Mouse (Mus musculus) MEL (cell line): ENCODE measurements around the gene Pnpla1. TPM values are rescaled to one million over a fixed set of nuclear protein-coding genes. Genes with fewer than 3 reads are reported as not detected.
A peak's percentile ranks its signal among the peaks of the same experiment; 100 is the strongest.

Experiments
- DNase-seq: peaks from one replicate; pipeline ENCODE4 v3.0.0; 2011; ENCODE audit warnings: low read depth, low spot score
- H3K27ac ChIP-seq: 2 replicates; pipeline ENCODE4 v1.5.1; 2012; ENCODE audit warnings: low read depth, mild to moderate bottlenecking, control low read depth, low read length, moderate library complexity; ENCODE audit not compliant: control insufficient read depth
- H3K27me3 ChIP-seq, 2 experiments: fragments of 150-350 bp in 1 of 2; sonication (generic) in 1 of 2; 2 replicates each; pipeline ENCODE4 v1.6.1; 2012; ENCODE audit warnings: low read length in 2 of 2, mild to moderate bottlenecking in 2 of 2, improper control_type of control experiment in 1 of 2, moderate library complexity in 1 of 2; ENCODE audit not compliant: insufficient read depth in 2 of 2, control insufficient read depth in 1 of 2
- H3K36me3 ChIP-seq, 2 experiments: 2 replicates each; pipeline ENCODE4 v1.6.1; 2012 to 2014; ENCODE audit warnings: low read length in 2 of 2, improper control_type of control experiment in 1 of 2, inconsistent platforms in 1 of 2, mild to moderate bottlenecking in 1 of 2; ENCODE audit not compliant: insufficient read depth in 2 of 2, control insufficient read depth in 1 of 2
- H3K4me1 ChIP-seq, 2 experiments: fragments of 150-350 bp in 1 of 2; sonication (generic) in 1 of 2; 2 replicates each; pipeline ENCODE4 v1.6.1; 2012; ENCODE audit warnings: low read length in 2 of 2, improper control_type of control experiment in 1 of 2, mild to moderate bottlenecking in 1 of 2; ENCODE audit not compliant: insufficient read depth in 2 of 2, control insufficient read depth in 1 of 2
- H3K4me3 ChIP-seq, 2 experiments: fragments of 150-350 bp in 1 of 2; sonication (generic) in 1 of 2; 2 replicates each; pipeline ENCODE4 v1.5.1; 2012; ENCODE audit warnings: low read depth in 2 of 2, low read length in 2 of 2, mild to moderate bottlenecking in 2 of 2, moderate library complexity in 2 of 2, control low read depth in 1 of 2, improper control_type of control experiment in 1 of 2; ENCODE audit not compliant: control insufficient read depth in 1 of 2, insufficient read depth in 1 of 2
- H3K79me2 ChIP-seq: 2 replicates; pipeline ENCODE4 v1.6.1; 2012; ENCODE audit warnings: mild to moderate bottlenecking, low read length, moderate library complexity; ENCODE audit not compliant: control insufficient read depth, poor library complexity, insufficient read depth
- H3K9ac ChIP-seq: 2 replicates; pipeline ENCODE4 v1.6.1; 2012; ENCODE audit warnings: low read depth, mild to moderate bottlenecking, control low read depth, low read length, moderate library complexity; ENCODE audit not compliant: control insufficient read depth, poor library complexity, severe bottlenecking
- H3K9me3 ChIP-seq: fragments of 150-350 bp; sonication (generic); replicated peaks from 2 replicates; pipeline ENCODE4 v1.6.1; 2012; ENCODE audit warnings: mild to moderate bottlenecking, low read length, improper control_type of control experiment, moderate library complexity; ENCODE audit not compliant: insufficient read depth
- CTCF ChIP-seq, 3 experiments: IDR thresholded peaks in 2 of 3; conservative IDR thresholded peaks in 1 of 3; 2 replicates each; pipeline ENCODE4 v1.5.1; 2011 to 2012; ENCODE audit warnings: low read length in 3 of 3, low read depth in 2 of 3, mild to moderate bottlenecking in 2 of 3, improper control_type of control experiment in 1 of 3, inconsistent platforms in 1 of 3, mixed read lengths in 1 of 3, moderate library complexity in 1 of 3; ENCODE audit not compliant: control insufficient read depth in 1 of 3, insufficient read depth in 1 of 3, poor library complexity in 1 of 3, severe bottlenecking in 1 of 3
- E2F4 ChIP-seq: IDR thresholded peaks from 2 replicates; pipeline ENCODE4 v1.6.1; 2011; ENCODE audit warnings: low read depth, low read length, improper control_type of control experiment, borderline replicate concordance
- ELF1 ChIP-seq: IDR thresholded peaks from 2 replicates; pipeline ENCODE4 v1.6.1; 2014; ENCODE audit warnings: low read depth, mild to moderate bottlenecking, inconsistent platforms, low read length, improper control_type of control experiment, moderate library complexity
- EP300 ChIP-seq, 2 experiments: IDR thresholded peaks; 2 replicates each; pipeline ENCODE4 v1.6.1; 2011; ENCODE audit warnings: improper control_type of control experiment in 2 of 2, low read length in 2 of 2, low read depth in 1 of 2, mild to moderate bottlenecking in 1 of 2
- ETS1 ChIP-seq: IDR thresholded peaks from 2 replicates; pipeline ENCODE4 v1.6.1; 2012; ENCODE audit warnings: low read depth, mild to moderate bottlenecking, inconsistent platforms, low read length, improper control_type of control experiment, moderate library complexity
- GATA1 ChIP-seq: IDR thresholded peaks from 2 replicates; pipeline ENCODE4 v1.6.1; 2011; ENCODE audit warnings: low read depth, low read length, improper control_type of control experiment
- JUND ChIP-seq: IDR thresholded peaks from 2 replicates; pipeline ENCODE4 v1.6.1; 2011; ENCODE audit warnings: low read depth, mild to moderate bottlenecking, improper control_type of control experiment, low read length
- MAX ChIP-seq: IDR thresholded peaks from 2 replicates; pipeline ENCODE4 v1.6.1; 2011; ENCODE audit warnings: low read length, improper control_type of control experiment
- MAZ ChIP-seq: IDR thresholded peaks from 2 replicates; pipeline ENCODE4 v1.6.1; 2012; ENCODE audit warnings: low read depth, mild to moderate bottlenecking, inconsistent platforms, low read length, improper control_type of control experiment
- MXI1 ChIP-seq: IDR thresholded peaks from 2 replicates; pipeline ENCODE4 v1.6.1; 2011; ENCODE audit warnings: mild to moderate bottlenecking, low read depth, low read length, improper control_type of control experiment
- NRF1 ChIP-seq: IDR thresholded peaks from 2 replicates; pipeline ENCODE4 v1.6.1; 2014; ENCODE audit warnings: low read depth, mild to moderate bottlenecking, inconsistent platforms, low read length, improper control_type of control experiment, moderate library complexity; ENCODE audit not compliant: poor library complexity, insufficient read depth, severe bottlenecking
- SIN3A ChIP-seq: IDR thresholded peaks from 2 replicates; pipeline ENCODE4 v1.6.1; 2012; ENCODE audit warnings: low read length, improper control_type of control experiment, inconsistent platforms
- TAL1 ChIP-seq: IDR thresholded peaks from 2 replicates; pipeline ENCODE4 v1.6.1; 2012; ENCODE audit warnings: mild to moderate bottlenecking, inconsistent platforms, low read length, moderate library complexity, mixed read lengths
- TBP ChIP-seq: IDR thresholded peaks from 2 replicates; pipeline ENCODE4 v1.8.0; 2011; ENCODE audit warnings: low read depth, low read length, improper control_type of control experiment
- TCF12 ChIP-seq: IDR thresholded peaks from 2 replicates; pipeline ENCODE4 v1.6.1; 2014; ENCODE audit warnings: low read depth, mild to moderate bottlenecking, inconsistent platforms, low read length, improper control_type of control experiment, moderate library complexity
- UBTF ChIP-seq: IDR thresholded peaks from 2 replicates; pipeline ENCODE4 v1.6.1; 2012; ENCODE audit warnings: low read depth, mild to moderate bottlenecking, inconsistent platforms, low read length, improper control_type of control experiment, moderate library complexity, borderline replicate concordance; ENCODE audit not compliant: insufficient read depth
- USF2 ChIP-seq, 2 experiments: IDR thresholded peaks; 2 replicates each; pipeline ENCODE4 v1.6.1; 2011 to 2012; ENCODE audit warnings: improper control_type of control experiment in 2 of 2, low read length in 2 of 2, borderline replicate concordance in 1 of 2, inconsistent platforms in 1 of 2, low read depth in 1 of 2, mild to moderate bottlenecking in 1 of 2; ENCODE audit not compliant: insufficient read depth in 1 of 2
- ZKSCAN1 ChIP-seq: IDR thresholded peaks from 2 replicates; pipeline ENCODE4 v1.6.1; 2012; ENCODE audit warnings: low read depth, mild to moderate bottlenecking, inconsistent platforms, low read length, improper control_type of control experiment, moderate library complexity
- polyA plus RNA-seq, 2 experiments: library from polyadenylated mRNA; stranded (reverse) in 1 of 2; unstranded in 1 of 2; fragments of >175 nt in 1 of 2; fragments of >200 nt in 1 of 2; gene quantifications; 2 replicates each; pipeline versions ENCODE4 v1.2.1 to v1.2.4; 2012; ENCODE audit warnings: low replicate concordance in 2 of 2, low read depth in 1 of 2; ENCODE audit not compliant: insufficient read length in 2 of 2, insufficient read depth in 1 of 2, missing spikeins in 1 of 2
- total RNA-seq: library from RNA; depleted of rRNA; stranded (reverse); fragments of 300-350 nt; gene quantifications from 2 replicates; pipeline ENCODE4 v1.2.3, GENCODE M21; 2012

Gene Pnpla1
- total and polyA plus RNA-seq, 3 experiments, result 0.08 to 0.38 TPM; not detected in 1

GRCm38 (mm10) chr17:28827665-28828231, 30.5 kb upstream of the Pnpla1 start:
- peaks cover 0 to 13% of the 10 kb centered on the region in 2 experiments; a peak in 2 of 4 replicates for H3K36me3 ChIP-seq
- TF ChIP-seq MAZ (no peak), E2F4 (no peak), ZKSCAN1 (no peak), ETS1 (no peak), TAL1 (no peak), MXI1 (no peak)
- no peaks in the 10 kb centered on the region for H3K27me3 ChIP-seq
- H3K27ac ChIP-seq, result no peak overlapping the region
- no peaks in the 10 kb centered on the region for H3K9me3 ChIP-seq
- H3K9ac ChIP-seq, result no peak overlapping the region
- peaks cover 8 to 24% of the 10 kb centered on the region in 2 experiments for H3K4me1 ChIP-seq
- no peaks in the 10 kb centered on the region for H3K79me2 ChIP-seq
- no peak for DNase-seq
- H3K4me3 ChIP-seq, result no peak overlapping the region

GRCm38 (mm10) chr17:28829120-28829519, 29.1 kb upstream of the Pnpla1 start:
- Histone ChIP-seq H3K27ac (peak overlapping the region; percentile 58), H3K79me2 (no peaks in the 10 kb centered on the region), H3K9ac (peak overlapping the region; percentile 6; the same call in 1 of the 2 replicates), H3K9me3 (no peaks in the 10 kb centered on the region), H3K36me3 (peaks cover 0 to 14% of the 10 kb centered on the region in 2 experiments; a peak in 2 of 4 replicates), H3K4me3 (peak overlapping the region in 1 of 2 experiments; percentile 19; a peak in 2 of 4 replicates), H3K27me3 (no peaks in the 10 kb centered on the region), H3K4me1 (peaks cover 5 to 15% of the 10 kb centered on the region in 2 experiments)
- peak; percentile 83 for DNase-seq
- TF ChIP-seq TCF12 (peak; percentile 84), ETS1 (peak; percentile 74), JUND (no peak), TAL1 (peak; percentile 73), GATA1 (peak; percentile 67), USF2 (IDR thresholded peaks at IDR 0.05; ENCODE audit: borderline replicate concordance in 1 of 2, insufficient read depth in 1 of 2, low read depth in 1 of 2, low read length in 2 of 2) (no peak), ZKSCAN1 (no peak), ELF1 (0 out of 2 replicates have a peak, but pooled peaks have one; percentile 15), UBTF (peak; percentile 97; the same call in 1 of the 2 replicates), MAZ (0 out of 2 replicates have a peak, but pooled peaks have one; percentile 46), TBP (peak; percentile 96), SIN3A (peak; percentile 67), NRF1 (no peak), MAX (peak; percentile 45; the same call in 1 of the 2 replicates), CTCF (IDR thresholded peaks at IDR 0.05 in 2 of 3, conservative IDR thresholded peaks at IDR 0.05 in 1 of 3; ENCODE audit: control insufficient read depth in 1 of 3, insufficient read depth in 1 of 3, low read depth in 2 of 3, low read length in 3 of 3, poor library complexity in 1 of 3, severe bottlenecking in 1 of 3) (no peak), MXI1 (peak; percentile 47; the same call in 1 of the 2 replicates), EP300 (IDR thresholded peaks at IDR 0.05; ENCODE audit: low read depth in 1 of 2, low read length in 2 of 2) (peak; percentile 73 to 76)
